Mouse (Mus musculus): ENCODE data around the gene Spg11. TPM values are rescaled to one million over a fixed set of nuclear protein-coding genes. Genes with fewer than 3 reads are reported as not detected.

Spg11 gene
- polyA plus RNA-seq, 1 experiment from 2014 or later: 8.2 TPM

GRCm38 (mm10) chr2:122148242-122148917 lies 30.2 kb upstream of the Spg11 start:
- DNase-seq (ENCODE audit: low spot score): peak; percentile 46
- Histone ChIP-seq H3K36me3 (ENCODE audit: control insufficient read depth, insufficient read depth, low read length) (no peaks in the 10 kb centered on the region), H3K4me1 (ENCODE audit: control insufficient read depth, insufficient read depth, low read length) (no peaks in the 10 kb centered on the region), H3K9me3 (replicated peaks; ENCODE audit: control insufficient read depth, low read length) (no peaks in the 10 kb centered on the region), H3K27me3 (replicated peaks; ENCODE audit: control insufficient read depth, insufficient read depth, low read length) (no peaks in the 10 kb centered on the region), H3K4me2 (ENCODE audit: low read length) (peak overlapping the region; percentile 89), H3K9ac (ENCODE audit: low read length) (peak overlapping the region; percentile 73), H3K4me3 (ENCODE audit: low read depth, low read length) (peak overlapping the region; percentile 63), H3K27ac (ENCODE audit: low read depth, low read length) (no peak overlapping the region)
- 34% methylated on average over 18 of the region's 18 CpGs for WGBS
- ATAC-seq: 0 out of 2 replicates have a peak, but pooled peaks have one; percentile 6

DNA sequence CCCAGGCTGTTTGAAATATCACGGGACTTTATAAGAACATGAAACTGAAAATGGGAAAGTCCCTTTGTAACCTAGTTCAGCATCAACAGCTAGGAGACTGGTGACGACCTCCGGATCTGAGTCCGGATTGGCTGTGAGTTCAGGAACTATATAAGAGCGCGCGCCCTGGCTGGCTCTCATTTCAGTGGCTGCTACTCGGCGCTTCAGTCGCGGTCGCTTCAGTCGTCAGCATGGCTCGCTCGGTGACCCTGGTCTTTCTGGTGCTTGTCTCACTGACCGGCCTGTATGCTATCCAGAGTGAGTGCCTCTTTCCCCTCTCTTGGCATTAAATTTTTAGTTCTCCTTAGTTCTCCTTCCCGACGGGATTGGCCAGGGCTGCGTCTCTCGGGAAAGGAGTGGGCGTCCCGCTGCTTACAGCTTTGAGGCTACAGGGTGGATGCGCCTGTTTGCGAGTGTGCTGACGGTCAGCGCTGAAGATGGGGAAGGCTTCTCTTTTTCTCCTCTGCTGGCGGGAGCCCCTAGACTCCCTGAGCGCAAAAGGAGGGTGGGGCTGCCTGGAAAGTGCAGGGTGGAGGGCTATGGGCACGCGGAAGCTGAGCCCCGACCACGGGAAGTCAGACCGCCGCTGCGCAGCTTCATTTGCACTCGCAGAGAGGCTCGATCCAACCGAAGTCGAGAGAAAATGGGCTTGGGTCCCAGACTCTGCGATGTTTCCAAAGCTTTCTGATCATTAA lies 29.5 kb upstream of the Spg11 start, which contains the start of gene B2m:
B2m (plus strand) TSS at position 179 of the 734 bp plus-strand sequence.
- peak; percentile 97 for DNase-seq (ENCODE audit: low spot score)
- under 1% methylated on average over 40 of the region's 40 CpGs for WGBS
- Histone ChIP-seq H3K4me2 (ENCODE audit: low read length) (peak within 1 kb of the TSS; percentile 89), H3K4me1 (ENCODE audit: control insufficient read depth, insufficient read depth, low read length) (no peaks in the 10 kb centered on the region), H3K9me3 (replicated peaks; ENCODE audit: control insufficient read depth, low read length) (no peaks in the 10 kb centered on the region), H3K27me3 (replicated peaks; ENCODE audit: control insufficient read depth, insufficient read depth, low read length) (no peaks in the 10 kb centered on the region), H3K4me3 (ENCODE audit: low read depth, low read length) (peak within 1 kb of the TSS; percentile 63), H3K9ac (ENCODE audit: low read length) (peak within 1 kb of the TSS; percentile 73), H3K36me3 (ENCODE audit: control insufficient read depth, insufficient read depth, low read length) (no peaks in the 10 kb centered on the region), H3K27ac (ENCODE audit: low read depth, low read length) (no peak within 1 kb of the TSS)
- peak; percentile 99 for ATAC-seq

DNA sequence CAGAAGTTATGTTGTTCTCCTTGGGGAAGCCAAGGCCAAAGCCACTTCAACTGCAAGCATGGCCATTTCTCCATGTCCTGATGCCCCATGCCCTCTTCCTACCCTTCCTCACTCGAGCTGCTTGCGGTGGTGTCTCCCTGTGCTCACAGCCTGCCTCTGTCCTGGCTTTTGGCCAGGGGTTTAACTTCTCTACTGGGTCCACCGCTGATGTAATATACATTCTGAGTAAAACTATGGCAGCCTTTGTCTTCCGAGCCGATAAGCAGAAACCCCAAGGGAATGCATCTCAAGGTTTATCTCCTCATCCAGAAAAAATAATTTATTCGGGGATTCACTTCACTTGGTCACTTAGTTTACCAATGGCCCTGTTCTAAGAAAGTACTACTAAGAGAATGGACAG lies 28.5 kb upstream of the Spg11 start:
- H3K9ac ChIP-seq (ENCODE audit: low read length): no peak overlapping the region
- ATAC-seq: no peak

GRCm38 (mm10) chr2:122145756-122146155 lies 27.6 kb upstream of the Spg11 start:
- DNase-seq (ENCODE audit: low spot score): no peak
- ATAC-seq: no peak
- Histone ChIP-seq H3K36me3 (ENCODE audit: control insufficient read depth, insufficient read depth, low read length) (no peaks in the 10 kb centered on the region), H3K27me3 (replicated peaks; ENCODE audit: control insufficient read depth, insufficient read depth, low read length) (no peaks in the 10 kb centered on the region), H3K4me1 (ENCODE audit: control insufficient read depth, insufficient read depth, low read length) (no peaks in the 10 kb centered on the region), H3K9ac (ENCODE audit: low read length) (no peak overlapping the region), H3K4me3 (ENCODE audit: low read depth, low read length) (no peak overlapping the region), H3K27ac (ENCODE audit: low read depth, low read length) (no peak overlapping the region), H3K4me2 (ENCODE audit: low read length) (no peak overlapping the region), H3K9me3 (replicated peaks; ENCODE audit: control insufficient read depth, low read length) (no peaks in the 10 kb centered on the region)
- WGBS: 72% methylated on average over 4 of the region's 4 CpGs

More for the DNA sequence above, 28.5 kb upstream of the Spg11 start:
- Histone ChIP-seq H3K4me3 (ENCODE audit: low read depth, low read length) (no peak overlapping the region), H3K4me2 (ENCODE audit: low read length) (no peak overlapping the region), H3K4me1 (ENCODE audit: control insufficient read depth, insufficient read depth, low read length) (no peaks in the 10 kb centered on the region), H3K27ac (ENCODE audit: low read depth, low read length) (no peak overlapping the region), H3K27me3 (replicated peaks; ENCODE audit: control insufficient read depth, insufficient read depth, low read length) (no peaks in the 10 kb centered on the region), H3K9me3 (replicated peaks; ENCODE audit: control insufficient read depth, low read length) (no peaks in the 10 kb centered on the region), H3K36me3 (ENCODE audit: control insufficient read depth, insufficient read depth, low read length) (no peaks in the 10 kb centered on the region)
- WGBS: 66% methylated on average over 6 of the region's 6 CpGs
- peak; percentile 6 for DNase-seq (ENCODE audit: low spot score)

DNA sequence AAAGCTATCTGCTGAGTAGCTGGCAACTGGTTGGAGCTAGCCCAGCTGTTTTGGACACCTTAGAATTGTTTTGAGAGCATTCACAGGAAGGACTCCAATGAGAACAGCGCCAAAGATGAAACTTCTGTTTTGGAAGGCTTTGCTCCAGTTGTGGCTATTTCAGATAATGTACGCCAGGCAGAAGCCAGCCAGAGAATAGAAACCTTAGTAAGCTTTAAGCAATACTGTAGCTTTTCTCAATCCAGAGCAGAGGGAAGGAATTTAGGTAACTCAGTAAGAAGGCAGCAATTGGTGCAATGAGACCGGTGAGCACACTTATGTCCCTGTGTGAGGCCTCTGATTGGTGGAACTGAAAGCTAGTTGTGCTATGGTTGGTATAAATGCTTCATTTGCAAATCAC lies 24.9 kb upstream of the Spg11 start:
- Histone ChIP-seq H3K4me2 (ENCODE audit: low read length) (no peak overlapping the region), H3K4me3 (ENCODE audit: low read depth, low read length) (no peak overlapping the region), H3K9ac (ENCODE audit: low read length) (no peak overlapping the region), H3K27ac (ENCODE audit: low read depth, low read length) (no peak overlapping the region), H3K27me3 (replicated peaks; ENCODE audit: control insufficient read depth, insufficient read depth, low read length) (no peaks in the 10 kb centered on the region), H3K4me1 (ENCODE audit: control insufficient read depth, insufficient read depth, low read length) (no peaks in the 10 kb centered on the region), H3K36me3 (ENCODE audit: control insufficient read depth, insufficient read depth, low read length) (no peaks in the 10 kb centered on the region), H3K9me3 (replicated peaks; ENCODE audit: control insufficient read depth, low read length) (no peaks in the 10 kb centered on the region)
- WGBS: 95% methylated on average over 3 of the region's 3 CpGs
- DNase-seq (ENCODE audit: low spot score) (no peak), ATAC-seq (no peak)

DNA sequence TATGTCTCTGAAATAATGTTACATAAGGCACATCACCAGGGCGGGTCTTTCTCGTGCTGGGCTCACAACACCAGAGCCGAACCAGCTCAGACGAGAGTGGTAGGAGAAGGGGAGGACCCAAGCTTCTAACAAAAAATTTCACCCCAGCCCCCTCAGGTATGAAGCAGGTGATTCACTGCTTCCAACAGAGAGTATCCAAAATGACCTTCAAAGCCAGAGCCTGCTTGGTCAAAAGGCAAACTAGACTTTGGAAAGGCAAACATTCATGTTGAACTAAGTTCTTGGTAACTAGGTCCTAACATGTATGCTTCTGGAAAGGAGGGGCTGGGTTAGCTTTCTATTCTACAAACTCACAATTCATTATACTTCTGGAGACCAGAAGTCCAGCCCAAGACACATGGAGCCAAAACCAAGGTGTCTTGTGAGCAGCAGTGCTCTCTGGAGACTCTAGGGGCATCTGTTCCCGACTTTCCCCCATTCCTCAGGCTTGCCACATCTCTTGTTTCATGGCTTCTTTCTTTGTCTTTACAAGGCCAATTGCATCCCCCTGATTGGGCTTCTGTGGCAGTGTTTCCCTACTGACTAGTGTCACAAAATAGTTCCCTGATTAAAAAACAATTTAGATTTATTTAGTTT lies 23.3 kb upstream of the Spg11 start:
- no peaks in the 10 kb centered on the region for H3K36me3 ChIP-seq (ENCODE audit: control insufficient read depth, insufficient read depth, low read length)
- 70% methylated on average over 5 of the region's 5 CpGs for WGBS
- no peak for DNase-seq (ENCODE audit: low spot score)
- H3K27me3 ChIP-seq (replicated peaks; ENCODE audit: control insufficient read depth, insufficient read depth, low read length): no peaks in the 10 kb centered on the region
- ATAC-seq: no peak
- H3K9me3 ChIP-seq (replicated peaks; ENCODE audit: control insufficient read depth, low read length): no peaks in the 10 kb centered on the region
- no peak overlapping the region for H3K27ac ChIP-seq (ENCODE audit: low read depth, low read length)
- no peaks in the 10 kb centered on the region for H3K4me1 ChIP-seq (ENCODE audit: control insufficient read depth, insufficient read depth, low read length)
- H3K4me3 ChIP-seq (ENCODE audit: low read depth, low read length): no peak overlapping the region
- H3K4me2 ChIP-seq (ENCODE audit: low read length): no peak overlapping the region
- no peak overlapping the region for H3K9ac ChIP-seq (ENCODE audit: low read length)

DNA sequence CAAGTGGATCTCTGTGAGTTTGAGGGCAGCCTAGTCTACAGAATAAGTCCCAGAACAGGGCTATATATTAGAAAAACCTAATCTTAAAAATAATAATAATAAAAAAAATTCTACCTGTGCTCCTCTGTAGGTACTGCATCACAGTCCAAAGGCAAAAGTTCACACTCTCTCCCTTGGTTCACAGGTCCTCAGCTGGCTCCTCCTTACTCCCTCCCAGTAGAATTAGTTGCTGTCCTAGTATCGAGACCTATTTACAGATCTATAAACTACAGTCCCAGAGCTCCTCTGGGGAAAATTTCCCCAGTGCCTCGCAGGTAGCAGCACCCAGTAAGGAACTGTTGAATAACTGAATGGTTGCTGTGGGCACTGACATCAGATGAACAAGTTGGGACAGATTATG lies 22.6 kb upstream of the Spg11 start:
- no peak overlapping the region for H3K9ac ChIP-seq (ENCODE audit: low read length)
- H3K4me2 ChIP-seq (ENCODE audit: low read length): no peak overlapping the region
- no peak for ATAC-seq
- H3K4me1 ChIP-seq (ENCODE audit: control insufficient read depth, insufficient read depth, low read length): no peaks in the 10 kb centered on the region
- H3K27me3 ChIP-seq (replicated peaks; ENCODE audit: control insufficient read depth, insufficient read depth, low read length): no peaks in the 10 kb centered on the region
- H3K4me3 ChIP-seq (ENCODE audit: low read depth, low read length): no peak overlapping the region
- 80% methylated on average over 2 of the region's 2 CpGs for WGBS
- no peak for DNase-seq (ENCODE audit: low spot score)
- no peaks in the 10 kb centered on the region for H3K9me3 ChIP-seq (replicated peaks; ENCODE audit: control insufficient read depth, low read length)
- H3K27ac ChIP-seq (ENCODE audit: low read depth, low read length): no peak overlapping the region
- no peaks in the 10 kb centered on the region for H3K36me3 ChIP-seq (ENCODE audit: control insufficient read depth, insufficient read depth, low read length)

GRCm38 (mm10) chr2:122137839-122138465 lies 19.8 kb upstream of the Spg11 start:
- H3K4me1 ChIP-seq (ENCODE audit: control insufficient read depth, insufficient read depth, low read length): no peaks in the 10 kb centered on the region
- H3K9ac ChIP-seq (ENCODE audit: low read length): no peak overlapping the region
- no peaks in the 10 kb centered on the region for H3K36me3 ChIP-seq (ENCODE audit: control insufficient read depth, insufficient read depth, low read length)
- WGBS: 64% methylated on average over 5 of the region's 5 CpGs
- no peak overlapping the region for H3K27ac ChIP-seq (ENCODE audit: low read depth, low read length)
- no peaks in the 10 kb centered on the region for H3K9me3 ChIP-seq (replicated peaks; ENCODE audit: control insufficient read depth, low read length)
- H3K27me3 ChIP-seq (replicated peaks; ENCODE audit: control insufficient read depth, insufficient read depth, low read length): no peaks in the 10 kb centered on the region
- H3K4me3 ChIP-seq (ENCODE audit: low read depth, low read length): no peak overlapping the region
- no peak for DNase-seq (ENCODE audit: low spot score)
- ATAC-seq: no peak
- H3K4me2 ChIP-seq (ENCODE audit: low read length): no peak overlapping the region
